9 mouse cellular contexts compared by ENCODE assay signal in the genomic region with DNA sequence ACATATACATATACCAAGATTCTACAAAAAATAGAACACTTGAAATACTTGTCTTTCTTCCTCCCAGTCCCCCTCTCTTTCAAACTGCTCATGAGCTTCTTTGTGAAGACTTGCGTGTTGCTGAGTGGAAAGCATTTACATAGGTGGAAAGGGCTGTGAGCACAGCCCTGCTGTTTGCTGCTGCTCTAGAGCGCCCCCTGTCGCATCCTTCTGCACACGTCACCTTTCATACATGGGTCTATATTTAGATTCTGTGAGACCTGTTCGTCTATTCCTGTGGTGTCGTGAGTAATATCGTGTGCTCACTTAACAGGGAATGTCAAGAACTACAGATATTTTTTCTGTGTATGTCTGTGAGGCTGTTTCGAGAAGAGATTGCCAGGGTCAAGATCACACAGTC. TPM values are rescaled to one million over a fixed set of nuclear protein-coding genes. Genes with fewer than 3 reads are reported as not detected.
DNase-seq lines count a peak whose midpoint lies in the region; ATAC-seq and TF ChIP-seq lines count a peak whose summit lies in the region.
"Had no signal": no experiment of that assay in that cellular context is flagged by ENCODE, and none has a peak within 500 bp of the region (broad histone marks: within the 10 kb centered on the region; RNA-seq: fewer than 3 reads in every experiment).

No protein-coding gene starts in this region.

- H3K9me3 ChIP-seq in limb, embryonic 10.5 days (replicated peaks): no peaks in the 10 kb centered on the region
- H3K9me3 ChIP-seq: lung, embryonic 15.5 days had no signal

- 8% methylated on average over 8 of the region's 8 CpGs for WGBS in heart, adult 2 months
- WGBS in limb, embryonic 10.5 days: 26% methylated on average over 8 of the region's 8 CpGs

- TF ChIP-seq EP300 in heart, adult 2 months (IDR thresholded peaks at IDR 0.05; ENCODE audit: insufficient read depth, low read depth, low read length): no peak

- H3K36me3 ChIP-seq in heart, adult 2 months (ENCODE audit: control insufficient read depth, insufficient read depth, low read length): no peaks in the 10 kb centered on the region
- H3K36me3 ChIP-seq in limb, embryonic 10.5 days: no peaks in the 10 kb centered on the region
- H3K36me3 ChIP-seq: lung, embryonic 15.5 days had no signal

- no peak overlapping the region for H3K4me3 ChIP-seq in heart, adult 2 months
- no peak overlapping the region for H3K4me3 ChIP-seq in limb, embryonic 10.5 days
- H3K4me3 ChIP-seq: lung, embryonic 15.5 days had no signal

- no peak for ATAC-seq in erythroblast, adult 5-6 weeks (replicated peaks; ENCODE audit: low FRiP score, poor library complexity, severe bottlenecking)

- H3K27ac ChIP-seq in heart, adult 2 months: no peak overlapping the region
- no peak overlapping the region for H3K27ac ChIP-seq in limb, embryonic 10.5 days
- H3K27ac ChIP-seq: lung, embryonic 15.5 days had no signal

- DNase-seq in heart, adult 2 months: peak; percentile 40 to 46
- no peak for DNase-seq in heart, adult 11 months
- DNase-seq in ES-CJ7 (ENCODE audit: low read depth, low spot score): peak; percentile 70
- peak; percentile 16 to 18 for DNase-seq in cerebellum, postnatal 36 days
- peak; percentile 59 to 62 for DNase-seq in heart, postnatal 10 days
- peak; percentile 76 for DNase-seq in limb, embryonic 10.5 days (ENCODE audit: low spot score)
- peak; percentile 1 for DNase-seq in naive thymus-derived CD4-positive, alpha-beta T cell, adult 2 months (ENCODE audit: low read depth)

- H3K27me3 ChIP-seq in heart, adult 2 months (ENCODE audit: control insufficient read depth, insufficient read depth, low read length): peaks cover 2% of the 10 kb centered on the region; the same call in 1 of the 2 replicates
- 0 out of 2 replicates have a peak, but pooled peaks cover 3% of the 10 kb centered on the region for H3K27me3 ChIP-seq in limb, embryonic 10.5 days (ENCODE audit: low read depth, poor library complexity, severe bottlenecking)
- H3K27me3 ChIP-seq: lung, embryonic 15.5 days had no signal

- no peaks in the 10 kb centered on the region for H3K79me2 ChIP-seq in heart, adult 2 months (replicated peaks; ENCODE audit: control insufficient read depth, insufficient read depth, low read length)

- intact Hi-C loops in heart, adult 2 months (cut with DNase I): no loop called here
- intact Hi-C loops in heart, postnatal 10 days (cut with DNase I): loop anchor here (1.0 to 10.0 kb wide), 2 partner anchors 235 to 277 kb away; no protein-coding TSS in a partner anchor

- peak; percentile 83 for TF ChIP-seq CTCF in heart, adult 2 months (IDR thresholded peaks at IDR 0.05)

- no peak overlapping the region for H3K9ac ChIP-seq in heart, adult 2 months (ENCODE audit: low read depth, low read length)
- H3K9ac ChIP-seq: lung, embryonic 15.5 days had no signal

- no peak for TF ChIP-seq POLR2A in heart, adult 2 months (IDR thresholded peaks at IDR 0.05; ENCODE audit: insufficient read depth, low read depth, low read length)

- no peaks in the 10 kb centered on the region for H3K4me1 ChIP-seq in heart, adult 2 months (ENCODE audit: control insufficient read depth, insufficient read depth, low read length)
- no peaks in the 10 kb centered on the region for H3K4me1 ChIP-seq in limb, embryonic 10.5 days

RNA-seq across cellular contexts. Expression of gene Foxa2, which starts 35.5 kb away (rescaled TPM):
- total RNA-seq in heart, adult 2 months (2021): not detected
- 0.35 TPM in 1 of 2 replicates, not detected in the other for polyA plus RNA-seq in heart, adult 2 months (2012; rRNA removed)
- not detected for total RNA-seq in heart, postnatal 10 days (2021)
- polyA plus RNA-seq in limb, embryonic 10.5 days (2016; fragmentation: Nextera tagmentation; extraction: Ambion mirVana): 0.16 TPM in 1 of 2 replicates, not detected in the other
- not detected in 2 replicates for total RNA-seq in erythroblast, adult 5-6 weeks (2015; ENCODE audit: low replicate concordance)
- total RNA-seq in erythroblast, adult 5-6 weeks (2017; ENCODE audit: low replicate concordance): not detected in 2 replicates
